Mouse (Mus musculus) stomach, postnatal 0 days (tissue): ENCODE data around the gene Irgc1.

Source experiments
- CTCF ChIP-seq: IDR thresholded peaks from 2 replicates; pipeline ENCODE4 v1.5.1; 2016; ENCODE audit warnings: antibody characterized with exemption, low read depth, mild to moderate bottlenecking, moderate library complexity
- EP300 ChIP-seq: optimal IDR thresholded peaks from 2 replicates; pipeline ENCODE3; 2016; ENCODE audit warnings: antibody characterized with exemption

DNA sequence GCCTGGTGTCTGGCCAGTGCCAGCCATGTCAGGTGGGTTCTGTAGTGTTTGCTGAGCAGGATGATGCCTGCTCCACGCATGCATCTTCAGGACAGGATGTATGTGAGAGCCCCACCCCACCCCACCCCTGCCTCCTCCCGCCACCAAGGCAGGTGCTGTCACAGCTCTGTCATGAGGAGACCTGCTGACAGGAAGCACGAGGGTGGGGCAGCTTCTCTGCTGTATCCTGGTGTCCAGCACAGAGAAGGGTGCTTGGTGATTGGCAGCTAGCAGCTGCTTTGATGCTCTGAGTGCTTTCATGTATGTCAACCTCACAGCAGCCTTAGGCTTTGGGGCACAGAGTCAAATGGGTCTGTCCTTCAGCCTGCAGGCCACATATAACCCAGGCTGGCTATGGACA lies 38.5 kb downstream of the Irgc1 start:
- TF ChIP-seq CTCF (no peak), EP300 (no peak)
